Mouse (Mus musculus) kidney, embryonic 14.5 days (tissue): ENCODE measurements around the gene Efcab14. TPM values are rescaled to one million over a fixed set of nuclear protein-coding genes. Genes with fewer than 3 reads are reported as not detected.

ENCODE experiments used
- ATAC-seq: fragments of 200-750 bp; cut with Nextera tagmentation; 2 replicates; pipeline ENCODE4 v1.8.0; 2017; ENCODE audit warnings: moderate number of reproducible peaks, mild to moderate bottlenecking, moderate TSS enrichment, moderate library complexity; ENCODE audit not compliant: low FRiP score, low TSS enrichment
- H3K27ac ChIP-seq: fragments of 300-500 bp; sonication (generic); 2 replicates; pipeline ENCODE4 v1.5.1; 2014; ENCODE audit warnings: low read depth, mild to moderate bottlenecking, low read length, moderate library complexity, mixed read lengths
- H3K27me3 ChIP-seq: fragments of 300-500 bp; sonication (generic); 2 replicates; pipeline ENCODE4 v1.6.1; 2014; ENCODE audit warnings: mild to moderate bottlenecking, low read length; ENCODE audit not compliant: control insufficient read depth, insufficient read depth
- H3K36me3 ChIP-seq: fragments of 300-500 bp; sonication (generic); 2 replicates; pipeline ENCODE4 v1.6.1; 2014; ENCODE audit warnings: low read length, mixed read lengths; ENCODE audit not compliant: control insufficient read depth, insufficient read depth
- H3K4me1 ChIP-seq: fragments of 300-500 bp; sonication (generic); 2 replicates; pipeline ENCODE4 v1.6.1; 2014; ENCODE audit warnings: low read length, mixed read lengths; ENCODE audit not compliant: control insufficient read depth, insufficient read depth
- H3K4me2 ChIP-seq: fragments of 300-500 bp; sonication (generic); replicated peaks from 2 replicates; pipeline ENCODE4 v1.6.1; 2014; ENCODE audit warnings: low read depth, mild to moderate bottlenecking, low read length
- H3K4me3 ChIP-seq: fragments of 300-500 bp; sonication (generic); 2 replicates; pipeline ENCODE4 v1.5.1; 2014; ENCODE audit warnings: mild to moderate bottlenecking, low read length
- H3K9ac ChIP-seq: fragments of 300-500 bp; sonication (generic); 2 replicates; pipeline ENCODE4 v1.6.1; 2014; ENCODE audit warnings: low read depth, mild to moderate bottlenecking, low read length, moderate library complexity
- H3K9me3 ChIP-seq: fragments of 300-500 bp; sonication (generic); 2 replicates; pipeline ENCODE4 v1.6.1; 2016; ENCODE audit warnings: low read length; ENCODE audit not compliant: control insufficient read depth
- WGBS: fragments of 180-500 bp; shearing (Covaris S2); extraction: QIAGEN DNeasy Blood & Tissue Kit; methylation state at CpG from one replicate; pipeline ENCODE4 v1.1.7; 2014; 5-methylcytosine and 5-hydroxymethylcytosine counted together
- polyA plus RNA-seq: library from polyadenylated mRNA; unstranded; fragments of >200 nt; fragmentation: Nextera tagmentation; extraction: Ambion mirVana; gene quantifications from 2 replicates; pipeline ENCODE4 v1.2.1, GENCODE M21; 2014

Gene Efcab14
- polyA plus RNA-seq = 35.4 and 54.1 TPM in 2 replicates

DNA sequence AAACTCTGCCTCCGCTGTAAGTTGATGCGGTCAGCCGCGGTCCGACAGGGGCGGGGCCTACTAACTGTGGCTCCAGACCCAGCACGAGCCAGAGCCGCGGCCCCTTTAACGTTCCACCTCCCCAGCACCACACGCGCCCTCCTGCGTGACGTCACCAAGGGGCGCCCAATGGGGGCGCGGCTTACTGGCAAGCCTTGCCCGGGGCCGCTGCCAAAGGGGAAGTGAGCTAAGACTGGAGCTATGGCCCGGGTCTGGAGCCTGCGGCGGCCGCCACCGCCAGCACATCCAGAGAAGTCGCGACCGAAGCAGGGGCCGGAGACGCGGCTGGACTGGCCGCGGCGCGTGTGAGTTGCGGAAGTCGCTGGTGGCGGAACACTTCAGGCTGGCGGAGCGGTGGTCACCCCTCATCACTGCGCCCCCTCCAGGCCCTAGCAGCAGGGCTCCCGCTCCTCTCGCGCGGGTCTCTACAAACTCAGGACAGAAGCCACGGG lies at the start of gene Efcab14:
Efcab14 (plus strand) TSS at position 194 of the 491 bp plus-strand sequence.
- under 1% methylated on average over 42 of the region's 45 CpGs for WGBS
- H3K9me3 ChIP-seq = no peaks in the 10 kb centered on the region

DNA sequence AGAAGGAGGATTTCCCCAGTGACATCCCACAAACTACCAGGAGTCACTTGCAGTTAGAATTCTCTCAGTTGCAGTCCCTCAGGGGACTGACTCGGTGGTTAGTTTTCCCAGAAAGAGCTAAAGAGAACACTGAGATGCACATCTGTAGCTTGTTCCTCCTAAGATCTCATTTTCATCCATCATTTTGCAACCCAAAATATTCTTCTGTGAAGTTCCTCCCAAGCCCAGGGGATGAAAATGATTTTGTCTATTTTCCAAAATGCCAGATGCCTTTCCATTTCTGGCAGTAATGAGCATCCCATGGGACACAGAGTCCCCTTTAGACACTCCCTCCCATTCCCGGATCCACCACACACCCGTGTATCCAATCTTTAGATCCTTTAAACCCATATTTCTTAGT lies 36.1 kb upstream of the Efcab14 start:
- Histone ChIP-seq H3K9ac (no peak overlapping the region), H3K4me3 (no peak overlapping the region), H3K36me3 (no peaks in the 10 kb centered on the region), H3K9me3 (no peaks in the 10 kb centered on the region), H3K4me1 (no peaks in the 10 kb centered on the region), H3K27ac (no peak overlapping the region), H3K27me3 (no peaks in the 10 kb centered on the region), H3K4me2 (no peak overlapping the region)
- WGBS = 81% methylated on average over 3 of the region's 3 CpGs
- ATAC-seq = no peak

More for the DNA sequence above, at the start of gene Efcab14:
- Histone ChIP-seq H3K4me1 (peaks cover 20% of the 10 kb centered on the region), H3K4me3 (peak within 1 kb of the TSS; percentile 83), H3K36me3 (peaks cover 17% of the 10 kb centered on the region), H3K9ac (peak within 1 kb of the TSS; percentile 87), H3K27ac (peak within 1 kb of the TSS; percentile 77; the same call in 1 of the 2 replicates), H3K4me2 (peak within 1 kb of the TSS; percentile 68), H3K27me3 (no peaks in the 10 kb centered on the region)
- peak; percentile 100 for ATAC-seq

DNA sequence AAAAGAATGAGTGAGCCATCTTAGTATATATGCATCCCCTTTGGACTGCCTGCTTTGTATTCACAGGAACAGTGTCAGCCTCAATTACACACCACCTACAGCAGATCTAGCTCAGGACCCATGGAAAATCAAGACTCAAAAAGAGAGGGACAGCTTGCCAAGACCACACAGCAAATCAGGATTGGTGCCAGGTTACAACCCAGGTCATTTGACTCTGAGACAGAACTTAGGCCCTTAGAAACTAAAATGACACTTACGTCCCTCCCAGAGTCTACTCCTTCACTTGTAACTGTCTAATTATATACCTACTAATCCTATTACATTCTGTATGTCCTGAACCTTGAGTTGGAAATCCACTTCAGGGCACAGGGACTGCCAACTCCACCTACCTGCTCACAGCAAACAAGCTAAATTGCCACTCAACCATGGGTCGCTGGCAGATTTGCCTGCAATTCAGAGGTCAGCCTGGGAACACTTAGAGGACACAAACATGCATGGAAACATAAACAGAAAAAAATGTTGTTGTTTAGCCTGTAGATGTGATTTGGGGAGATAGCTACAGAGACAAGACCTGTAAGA lies 33.5 kb upstream of the Efcab14 start:
- WGBS = 88% methylated on average over 2 of the region's 2 CpGs
- H3K4me2 ChIP-seq = no peak overlapping the region

DNA sequence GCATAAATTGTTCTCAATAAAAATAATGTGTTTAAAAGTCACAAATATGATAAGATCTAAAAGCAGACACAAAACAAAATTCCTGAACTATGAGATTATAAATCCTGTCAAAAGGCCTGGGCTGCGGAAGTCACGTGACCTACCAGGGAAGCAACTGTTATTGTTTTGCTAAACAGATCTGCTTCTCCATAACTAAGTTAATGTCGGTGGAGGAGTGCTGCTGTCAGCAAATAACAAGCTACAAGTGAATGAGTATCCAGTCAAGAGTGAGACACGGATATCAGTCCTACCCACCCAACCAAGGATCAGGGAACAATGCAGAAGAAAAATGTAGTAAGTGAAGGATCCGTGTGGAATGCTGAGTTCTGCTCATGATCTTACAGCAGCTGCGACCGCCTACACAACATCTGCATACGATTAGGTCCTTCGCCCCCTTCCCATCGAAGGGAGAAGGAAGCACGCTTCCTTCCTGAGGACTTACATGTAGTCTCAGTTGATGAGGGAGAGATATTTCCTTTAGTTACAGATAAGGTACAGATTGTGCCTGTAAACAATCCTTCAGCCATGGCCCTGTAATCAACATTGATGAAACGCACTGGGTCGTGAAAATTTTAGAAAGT lies 28.5 kb upstream of the Efcab14 start:
- Histone ChIP-seq H3K9me3 (no peaks in the 10 kb centered on the region), H3K4me1 (no peaks in the 10 kb centered on the region), H3K36me3 (no peaks in the 10 kb centered on the region), H3K9ac (no peak overlapping the region), H3K27ac (no peak overlapping the region; the same call in 1 of the 2 replicates), H3K27me3 (no peaks in the 10 kb centered on the region), H3K4me2 (no peak overlapping the region), H3K4me3 (no peak overlapping the region)
- WGBS = 60% methylated on average over 13 of the region's 13 CpGs
- ATAC-seq = no peak

More for the DNA sequence above, 33.5 kb upstream of the Efcab14 start:
- Histone ChIP-seq H3K9ac (no peak overlapping the region), H3K36me3 (no peaks in the 10 kb centered on the region), H3K27me3 (no peaks in the 10 kb centered on the region), H3K4me3 (no peak overlapping the region), H3K9me3 (no peaks in the 10 kb centered on the region), H3K27ac (no peak overlapping the region), H3K4me1 (no peaks in the 10 kb centered on the region)
- no peak for ATAC-seq

DNA sequence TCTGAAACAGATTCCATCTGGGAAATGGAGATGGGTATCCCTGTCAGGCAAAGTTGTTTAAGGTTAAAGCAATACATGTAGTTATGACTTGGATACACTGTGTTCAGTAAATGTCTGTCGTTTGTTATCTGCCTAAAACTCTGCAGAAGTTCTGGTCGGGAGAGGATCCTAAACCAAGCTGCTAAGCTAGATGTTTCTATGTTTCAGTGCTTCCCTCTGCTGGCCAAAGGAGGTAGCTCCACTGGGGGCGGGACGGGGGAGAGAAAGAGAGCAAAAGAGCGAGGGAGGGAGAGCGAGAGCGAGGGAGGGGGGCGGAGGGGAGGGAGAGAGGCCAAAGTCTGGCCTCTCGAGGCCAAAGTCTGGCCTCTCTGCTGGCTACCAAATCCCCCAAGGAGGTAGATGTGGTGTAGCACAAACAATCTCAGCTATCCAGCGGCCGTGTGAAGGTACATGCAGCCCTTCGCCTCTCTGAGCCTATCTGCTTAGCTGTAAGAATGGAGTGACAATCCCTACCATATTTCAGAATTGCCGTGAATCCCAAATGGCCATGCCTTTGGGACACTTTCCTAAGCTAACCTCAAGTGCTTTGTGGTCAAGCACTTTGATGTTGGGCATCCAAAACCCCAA lies 27.6 kb upstream of the Efcab14 start:
- Histone ChIP-seq H3K27ac (no peak overlapping the region), H3K27me3 (no peaks in the 10 kb centered on the region), H3K9me3 (no peaks in the 10 kb centered on the region), H3K4me3 (no peak overlapping the region), H3K36me3 (no peaks in the 10 kb centered on the region), H3K4me2 (peak overlapping the region; percentile 30; the same call in 1 of the 2 replicates), H3K4me1 (no peaks in the 10 kb centered on the region), H3K9ac (no peak overlapping the region)
- ATAC-seq = peak; percentile 82
- 8% methylated on average over 12 of the region's 13 CpGs for WGBS

DNA sequence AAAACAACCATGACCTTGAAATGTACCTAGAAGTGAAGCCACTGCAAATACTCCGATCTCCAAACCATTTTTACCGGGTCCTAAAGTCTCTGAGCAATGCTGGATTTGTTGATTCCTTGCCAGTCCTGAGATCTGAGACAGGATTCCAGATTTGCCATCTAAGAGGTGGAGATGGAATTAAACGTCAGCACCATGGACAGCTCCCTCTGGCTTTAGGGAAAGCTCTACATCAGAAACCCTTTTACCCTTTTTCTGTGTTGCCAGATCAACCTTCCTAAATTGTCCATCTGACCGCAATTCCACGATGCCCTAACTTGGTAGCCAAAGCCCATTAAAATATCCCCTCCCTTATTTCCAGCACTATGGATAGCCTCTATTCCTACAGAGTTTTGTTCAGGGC lies 8.8 kb upstream of the Efcab14 start:
- Histone ChIP-seq H3K4me3 (no peak overlapping the region), H3K9me3 (no peaks in the 10 kb centered on the region)
- 14% methylated on average over 5 of the region's 5 CpGs for WGBS

DNA sequence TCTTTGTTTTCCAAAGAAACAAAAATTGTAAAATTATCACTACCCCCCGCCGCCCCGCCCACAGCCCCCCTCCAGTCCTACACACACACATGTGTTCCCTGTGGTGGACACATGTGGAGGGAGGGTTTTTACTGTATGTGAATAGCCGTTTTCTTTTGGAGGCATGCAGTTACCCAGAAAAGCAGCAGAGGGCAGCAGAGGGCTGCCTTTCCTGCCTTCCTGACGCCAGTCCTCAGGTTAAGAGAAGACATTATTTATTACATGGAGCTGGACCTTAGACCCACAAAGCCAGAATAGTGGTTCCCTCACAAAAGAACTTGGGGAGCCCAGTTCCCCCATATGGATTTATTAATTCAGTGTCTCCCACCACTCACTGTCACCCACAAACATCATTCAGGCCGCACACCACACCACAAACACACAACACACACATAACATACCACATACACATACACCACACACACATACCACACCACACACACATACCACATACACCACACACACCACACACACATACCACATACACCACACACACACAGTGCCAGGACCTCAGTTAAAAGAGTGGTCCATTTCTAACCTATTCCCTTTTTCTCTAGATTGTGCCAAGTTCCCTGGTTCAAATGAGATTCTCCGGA lies 5.8 kb upstream of the Efcab14 start:
- H3K4me3 ChIP-seq = no peak overlapping the region
- peak; percentile 81 for ATAC-seq
- no peaks in the 10 kb centered on the region for H3K27me3 ChIP-seq
- H3K27ac ChIP-seq = no peak overlapping the region
- no peaks in the 10 kb centered on the region for H3K36me3 ChIP-seq
- no peak overlapping the region for H3K9ac ChIP-seq
- no peaks in the 10 kb centered on the region for H3K4me1 ChIP-seq
- no peak overlapping the region for H3K4me2 ChIP-seq
- H3K9me3 ChIP-seq = no peaks in the 10 kb centered on the region
- WGBS = 26% methylated on average over 7 of the region's 7 CpGs

More for the DNA sequence above, 8.8 kb upstream of the Efcab14 start:
- Histone ChIP-seq H3K9ac (no peak overlapping the region), H3K4me1 (no peaks in the 10 kb centered on the region), H3K27ac (no peak overlapping the region), H3K36me3 (no peaks in the 10 kb centered on the region), H3K27me3 (no peaks in the 10 kb centered on the region), H3K4me2 (no peak overlapping the region)
- no peak for ATAC-seq

DNA sequence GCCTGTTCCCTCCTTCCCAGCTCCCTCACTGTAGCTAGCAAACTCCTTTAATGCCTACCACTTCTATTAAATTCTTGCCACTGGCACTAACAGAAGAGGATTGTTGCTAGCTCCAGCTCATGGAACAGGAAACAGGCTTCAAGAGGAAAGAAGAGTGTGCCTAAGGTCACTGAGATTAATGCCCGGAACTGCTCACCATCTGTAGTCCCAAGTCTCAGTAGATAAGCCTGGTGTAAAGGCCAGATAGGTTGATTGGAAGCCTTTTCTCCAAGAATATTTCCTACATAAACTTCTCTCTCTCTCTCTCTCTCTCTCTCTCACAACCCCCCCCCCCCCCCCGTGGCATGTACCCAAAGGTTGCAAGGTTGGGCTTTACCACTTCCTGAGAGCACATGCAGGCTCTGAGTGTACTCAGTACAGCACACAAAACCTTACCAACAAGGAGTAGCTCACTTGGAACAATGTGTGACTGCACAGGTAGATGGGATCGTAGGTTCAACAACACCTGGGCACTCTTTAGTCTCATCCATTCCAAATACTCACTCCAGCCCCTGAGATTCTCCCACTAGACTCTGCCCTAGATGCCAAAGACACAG lies 5.2 kb upstream of the Efcab14 start:
- no peaks in the 10 kb centered on the region for H3K9me3 ChIP-seq
- no peak overlapping the region for H3K27ac ChIP-seq
- no peak overlapping the region for H3K4me2 ChIP-seq
- no peak overlapping the region for H3K4me3 ChIP-seq
- ATAC-seq = no peak
- no peak overlapping the region for H3K9ac ChIP-seq
- 60% methylated on average over 3 of the region's 3 CpGs for WGBS
- H3K4me1 ChIP-seq = no peaks in the 10 kb centered on the region
- no peaks in the 10 kb centered on the region for H3K27me3 ChIP-seq
- no peaks in the 10 kb centered on the region for H3K36me3 ChIP-seq
